Mouse (Mus musculus) layer of hippocampus, adult 9-11 months (tissue): ENCODE measurements at regions not wholly inside any gene's neighbourhood (a gene's known extent, or its start where the extent isn't known, plus 50 kb on each side); places are given as distances from the start of the nearest gene placed in this dataset.

Experiments used
- DNase-seq: peaks from one replicate; pipeline ENCODE4 v3.0.0; 2022

DNA sequence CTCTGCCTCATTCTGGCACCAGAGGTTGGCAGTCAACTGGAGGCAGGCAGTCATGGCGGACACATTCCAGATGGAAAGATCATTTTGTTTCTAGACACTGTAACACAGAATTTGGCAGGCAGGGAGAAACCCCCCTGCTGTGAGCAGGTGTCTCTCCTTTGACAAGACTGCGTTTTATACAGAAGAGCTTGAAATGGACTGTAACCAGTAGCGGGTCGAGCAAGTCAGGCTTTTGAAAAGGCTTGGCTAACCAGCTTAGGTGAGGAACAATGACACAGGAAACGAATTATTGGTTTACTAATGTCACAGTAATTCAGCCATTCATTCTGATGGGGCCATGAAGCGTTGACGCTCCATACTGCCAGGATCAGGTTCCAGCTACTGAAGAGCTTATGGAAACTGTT lies 275.3 kb upstream of the Slc24a5 start:
- DNase-seq: no peak

DNA sequence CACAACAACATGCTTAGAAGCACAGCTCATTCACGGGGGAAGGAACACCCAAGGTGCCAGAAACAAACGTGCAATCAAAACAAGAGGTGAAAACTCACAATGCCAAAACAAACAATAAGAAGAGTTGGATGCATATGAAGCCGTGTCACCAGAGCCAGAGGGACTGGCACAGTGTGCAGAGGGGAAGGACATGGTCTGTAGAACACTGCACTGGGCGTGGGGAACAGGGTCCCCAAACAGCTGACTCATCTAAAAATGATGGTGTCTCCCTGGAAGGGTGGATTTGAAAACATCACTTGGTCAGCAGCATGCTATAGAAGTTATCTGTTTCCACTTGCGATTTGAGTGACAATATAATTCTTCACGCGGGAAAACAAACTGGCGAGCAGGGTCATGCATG lies 256.2 kb upstream of the Slc24a5 start:
- no peak for DNase-seq

DNA sequence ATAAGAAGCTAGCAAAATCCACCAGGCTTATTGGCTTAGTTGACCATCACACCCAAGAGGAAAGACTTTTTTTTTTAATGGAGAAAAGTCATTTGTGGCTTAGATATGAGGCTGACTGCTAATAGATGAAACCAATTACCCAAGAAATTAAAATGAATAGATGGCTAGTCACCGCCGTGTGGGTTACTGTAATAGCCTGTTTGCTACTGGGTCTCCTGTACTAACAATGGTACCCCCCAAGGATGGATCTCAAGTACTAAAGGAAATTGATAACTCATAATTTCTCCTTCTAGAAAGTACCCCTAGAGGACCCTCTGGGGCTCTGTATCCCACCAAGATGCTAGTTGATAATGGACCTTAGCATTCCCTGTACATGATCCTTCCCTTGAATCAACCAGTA lies 251.1 kb upstream of the Slc24a5 start:
- no peak for DNase-seq

DNA sequence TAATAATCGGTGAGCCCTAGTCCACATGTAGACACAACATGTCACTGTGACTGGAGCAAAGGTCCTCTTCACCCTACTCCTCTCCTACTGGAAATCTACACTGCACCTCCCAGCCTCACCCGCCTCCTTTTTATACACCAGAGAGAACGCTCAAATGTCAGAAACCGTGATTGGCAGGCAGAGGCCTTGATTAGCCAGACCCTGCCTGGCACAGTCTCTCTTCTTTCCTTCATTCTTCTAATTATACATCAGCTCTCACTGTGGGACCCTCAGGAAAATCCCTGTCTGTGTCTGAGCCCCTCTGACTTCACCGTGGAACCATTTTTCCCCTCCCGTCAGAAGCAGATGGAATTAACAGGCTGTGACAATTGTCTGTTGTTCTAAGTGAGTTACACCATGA lies 248.1 kb upstream of the Slc24a5 start:
- DNase-seq: no peak

DNA sequence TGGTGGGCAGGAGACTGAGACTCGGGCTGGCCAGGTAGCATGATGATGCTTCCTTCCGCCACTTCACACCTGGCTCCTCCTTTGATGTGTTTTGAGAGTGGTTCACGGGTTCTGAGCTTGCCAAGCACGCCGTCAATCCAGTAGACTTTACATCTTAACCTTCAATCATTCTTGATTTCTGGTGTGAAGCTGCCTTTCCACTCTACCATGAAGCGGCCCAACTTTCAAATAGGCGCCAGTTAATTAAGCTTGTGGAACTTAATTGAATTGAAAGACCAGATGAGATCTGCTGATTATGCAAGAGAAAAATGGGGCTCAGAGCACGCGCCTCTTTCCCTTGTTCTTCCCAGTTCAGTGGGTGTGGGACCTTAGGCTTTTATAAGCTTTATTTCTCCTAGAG lies 247.1 kb upstream of the Slc24a5 start:
- no peak for DNase-seq

DNA sequence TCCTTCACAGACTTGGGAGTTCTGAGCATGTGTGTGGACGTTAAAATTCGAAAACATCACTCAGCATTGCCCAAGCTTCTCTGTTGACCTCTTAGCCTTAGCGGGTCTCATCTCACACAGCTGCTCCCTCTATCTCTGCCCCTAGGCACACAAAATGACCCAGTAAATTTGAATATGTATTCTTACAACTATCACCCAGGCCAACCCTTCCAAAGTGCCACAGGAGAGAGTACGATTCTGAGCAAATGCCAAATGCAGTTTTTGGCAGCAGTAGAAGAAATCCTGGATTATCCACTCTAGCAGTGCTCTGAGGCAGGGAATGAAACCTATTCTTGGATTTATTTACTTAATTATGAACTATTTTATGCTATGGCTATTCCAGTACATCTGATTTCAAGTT lies 246.6 kb upstream of the Slc24a5 start:
- DNase-seq: no peak

DNA sequence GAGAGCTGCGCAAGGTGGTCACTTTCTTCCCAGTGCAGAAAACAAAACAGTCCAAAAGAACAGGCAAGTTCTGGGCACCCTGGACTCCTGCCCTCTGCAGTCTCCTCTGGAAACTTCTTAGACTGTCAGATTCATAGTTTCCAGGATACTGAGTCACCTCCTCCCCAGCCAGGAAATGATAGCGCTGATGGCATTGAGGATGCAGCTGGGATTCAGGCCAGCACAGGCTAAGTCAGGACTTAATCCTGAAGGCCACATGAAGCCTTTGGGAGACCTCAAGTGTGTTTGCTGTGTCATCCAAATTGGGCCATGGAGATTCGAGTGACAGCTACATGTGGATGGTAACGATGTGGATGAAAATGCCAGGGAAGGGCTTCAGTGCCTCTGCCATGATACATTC lies 219.1 kb upstream of the Slc24a5 start:
- no peak for DNase-seq

DNA sequence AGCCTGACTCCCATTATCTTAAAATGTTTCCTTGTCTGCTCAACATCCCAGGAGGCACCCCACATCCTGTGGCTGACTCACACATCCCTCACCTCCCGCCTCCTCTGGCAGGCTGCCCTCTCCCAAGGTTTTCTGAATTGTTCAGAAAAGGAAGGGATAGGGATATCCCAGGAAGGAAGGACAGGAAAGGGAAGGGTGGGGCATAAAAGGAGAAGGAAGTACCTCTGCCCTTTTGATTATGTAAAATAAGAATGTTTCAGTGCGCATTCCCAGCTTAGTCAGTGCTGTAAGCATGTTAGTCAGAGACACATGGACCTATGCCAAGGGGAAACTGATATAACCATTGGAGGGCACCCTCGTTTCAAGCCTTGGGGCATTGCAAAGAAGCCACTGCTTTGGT lies 209.4 kb upstream of the Slc24a5 start:
- no peak for DNase-seq

DNA sequence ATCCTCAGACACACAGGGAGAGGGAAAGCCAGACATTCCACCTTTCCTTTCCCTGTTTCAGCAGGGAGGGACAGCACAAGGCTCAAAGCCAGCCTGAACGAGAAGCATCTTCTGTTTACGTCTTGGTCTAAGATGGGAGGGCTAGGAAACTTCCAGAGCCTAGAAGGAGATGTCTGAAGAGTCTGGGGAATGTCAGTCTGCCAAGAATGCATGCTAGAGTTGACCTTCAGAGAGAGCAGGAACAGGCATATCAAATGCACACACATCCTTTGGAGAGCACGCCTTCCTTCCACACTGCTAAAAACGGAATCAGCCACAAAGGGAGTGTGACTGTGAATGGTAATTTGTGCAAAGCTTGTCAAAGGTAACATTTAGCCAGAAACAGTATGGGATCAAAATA lies 179.7 kb upstream of the Slc24a5 start:
- no peak for DNase-seq

DNA sequence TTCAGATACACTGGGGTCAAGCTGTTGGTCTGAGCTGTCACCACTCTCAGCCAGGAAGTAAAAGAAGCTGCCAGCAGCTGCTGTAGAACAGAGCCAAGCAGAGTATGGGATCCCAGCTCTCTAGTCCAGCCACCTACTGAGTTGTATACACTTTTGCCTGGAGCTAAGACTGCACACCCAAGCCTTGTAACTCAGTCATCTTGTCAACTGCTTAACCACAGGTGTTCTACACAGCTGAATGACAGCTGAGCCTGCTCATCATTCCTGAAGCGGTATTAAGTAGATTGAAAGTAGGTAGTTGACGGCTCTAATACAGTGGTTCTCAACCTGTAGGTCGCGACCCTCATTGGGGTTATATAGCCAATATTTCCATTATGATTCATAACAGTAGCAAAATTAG lies 172.9 kb upstream of the Slc24a5 start:
- DNase-seq: no peak

DNA sequence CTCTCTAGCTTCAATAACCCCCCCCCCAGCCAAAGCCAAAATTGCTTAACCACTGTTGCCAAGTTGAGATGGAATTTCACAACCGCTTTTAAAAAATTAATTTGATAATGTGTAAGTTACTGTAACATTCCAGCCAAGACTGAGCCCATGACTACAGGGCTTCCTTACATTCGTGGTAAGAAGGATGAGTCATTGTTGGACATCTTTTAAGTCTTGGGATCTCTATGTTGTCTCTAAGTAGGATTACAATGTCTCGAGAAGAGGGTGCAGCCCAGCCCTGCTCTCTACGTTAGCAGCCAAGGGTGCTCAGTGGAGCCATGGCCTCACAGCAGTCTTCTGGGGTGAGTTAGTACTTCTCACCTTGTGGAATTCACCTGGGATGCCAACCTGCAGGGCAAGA lies 164.4 kb upstream of the Slc24a5 start:
- no peak for DNase-seq

DNA sequence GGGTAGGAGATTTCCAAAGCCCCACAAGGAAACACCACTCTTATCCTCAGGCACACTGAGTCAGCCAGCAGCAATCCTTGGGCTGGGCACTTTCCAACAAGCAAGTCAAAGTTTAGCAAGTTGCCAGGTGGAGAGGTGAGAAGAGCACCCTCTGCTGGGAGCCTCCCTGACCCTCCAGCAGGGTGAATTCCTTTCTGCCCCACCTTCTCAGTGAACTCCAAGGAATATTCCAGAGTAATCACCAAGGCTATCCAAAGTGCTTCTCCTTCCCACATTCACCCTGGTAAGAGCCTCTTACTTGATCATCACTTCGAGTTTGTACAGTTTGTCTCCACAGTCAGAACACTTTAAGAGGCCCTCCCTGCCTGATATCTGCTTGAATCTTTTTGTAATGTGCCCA lies 162.8 kb upstream of the Slc24a5 start:
- no peak for DNase-seq

DNA sequence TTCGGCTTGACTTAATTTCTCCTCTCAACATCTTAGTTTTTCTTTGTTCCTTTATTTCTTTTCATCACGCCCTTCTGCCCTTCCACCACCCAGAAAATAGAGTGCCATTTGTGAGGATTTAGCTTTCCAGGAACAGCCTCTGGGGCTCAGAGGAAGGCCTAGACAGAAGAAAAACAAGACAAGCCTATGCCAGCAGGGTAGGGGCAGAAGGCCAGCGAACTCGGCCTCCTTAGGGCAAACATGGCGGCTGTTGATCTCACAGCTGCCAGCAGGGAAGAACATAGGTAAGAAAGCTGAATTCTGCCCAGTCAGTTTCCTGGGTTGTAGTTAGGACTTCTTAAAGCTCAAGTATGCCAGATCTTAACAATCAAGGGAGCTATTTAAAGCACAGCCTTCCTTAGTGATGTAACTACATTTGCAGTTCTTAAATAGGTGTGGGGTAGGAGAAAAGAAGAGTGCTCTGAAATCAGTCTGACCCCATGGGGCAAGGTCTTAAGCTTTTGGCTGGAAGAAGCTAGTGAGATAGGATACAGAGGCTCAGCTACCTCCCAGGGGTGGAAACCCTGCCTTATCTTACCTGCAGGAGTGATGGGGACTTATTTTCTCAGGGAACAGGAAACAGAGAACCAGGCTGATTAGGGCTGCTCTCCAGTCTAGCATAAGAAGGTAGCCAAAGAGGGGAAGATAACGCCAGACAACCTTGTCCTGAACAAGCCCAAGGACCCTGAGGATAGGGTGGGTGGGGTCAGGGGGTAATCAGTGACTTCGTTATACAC lies 148.8 kb upstream of the Slc24a5 start:
- no peak for DNase-seq

DNA sequence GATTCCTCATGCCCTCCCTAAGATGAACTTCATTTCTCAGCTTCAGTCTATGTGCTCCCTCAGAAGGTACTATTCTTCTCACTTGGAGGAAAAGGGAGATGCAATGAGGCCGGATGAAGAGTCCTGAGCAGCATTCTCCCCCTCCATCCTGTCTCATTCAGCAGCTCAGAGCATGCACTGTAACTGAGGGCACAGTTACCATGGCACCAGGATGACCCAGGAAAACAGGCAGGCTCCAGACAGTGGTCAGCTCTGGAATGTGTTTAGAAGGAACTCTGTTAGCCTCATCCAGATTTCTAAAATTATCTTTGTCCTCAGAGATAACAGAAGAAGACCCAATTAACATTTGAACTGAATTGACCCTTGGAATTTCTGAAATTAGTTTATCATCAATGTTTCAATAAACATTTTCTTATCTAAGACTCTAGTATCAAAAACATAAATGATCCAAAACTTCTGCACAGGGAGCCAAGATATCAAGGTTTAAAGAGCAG lies 148.1 kb upstream of the Slc24a5 start:
- DNase-seq: no peak

DNA sequence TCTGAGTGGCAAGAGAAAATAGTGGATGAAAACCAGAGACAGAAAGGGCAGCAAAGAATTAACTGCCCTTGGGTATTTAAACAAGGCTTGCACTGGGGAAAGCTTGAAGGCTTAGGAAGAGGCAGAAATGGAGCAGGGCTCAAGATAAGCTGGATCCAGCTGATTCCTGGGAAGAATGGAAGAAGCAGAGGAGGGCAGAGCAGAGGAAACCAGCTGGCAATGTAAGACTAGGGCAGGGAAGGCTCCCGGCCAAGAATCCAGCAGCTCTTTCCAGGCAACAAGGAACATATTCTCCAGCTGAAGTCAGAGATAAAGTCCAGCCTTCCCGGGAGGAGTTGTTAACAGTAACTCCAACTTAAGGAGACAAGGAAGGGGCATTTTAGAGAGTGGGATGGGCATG lies 147.7 kb upstream of the Slc24a5 start:
- DNase-seq: no peak

DNA sequence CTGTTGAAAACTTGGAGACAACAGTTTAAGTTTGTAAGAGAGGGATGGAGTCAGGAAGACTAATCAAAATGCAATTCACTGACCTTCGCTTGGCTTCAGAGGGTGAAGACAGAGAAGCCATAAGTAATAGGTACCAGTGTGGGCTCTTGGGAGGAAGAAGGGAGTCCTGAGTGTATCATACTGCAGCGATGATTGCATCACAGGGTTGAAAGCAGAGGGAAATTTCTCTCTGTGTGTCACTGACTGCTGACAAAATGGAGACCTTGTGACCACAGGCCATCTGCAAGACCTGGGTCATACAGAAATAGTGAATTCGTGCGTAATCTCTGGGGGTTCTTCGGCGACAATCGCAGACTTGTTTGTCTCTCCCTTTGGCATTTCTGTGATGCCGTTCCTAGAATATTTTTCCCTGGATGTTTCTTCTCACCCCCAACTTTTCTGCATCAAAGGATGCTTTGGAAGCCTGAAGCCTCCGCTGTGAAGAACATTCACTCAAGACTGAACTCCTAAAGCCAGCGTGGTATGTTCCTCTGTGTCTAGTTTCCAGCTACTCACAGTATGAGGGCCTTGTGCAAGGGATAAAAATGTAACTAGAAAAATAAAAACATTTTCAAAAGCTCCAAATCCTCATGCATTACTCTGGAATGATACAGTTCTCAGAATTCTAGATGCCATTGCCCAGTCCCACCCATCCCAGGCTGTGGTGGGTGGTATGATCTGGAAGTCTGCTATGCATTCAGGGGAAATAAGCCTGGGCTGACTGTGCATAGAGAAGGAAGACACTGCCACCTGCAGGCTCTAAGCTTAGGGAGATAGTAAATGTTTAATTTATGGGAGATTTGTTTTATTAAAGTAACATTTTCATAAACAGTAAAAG lies 139.8 kb upstream of the Slc24a5 start:
- peak; percentile 61 for DNase-seq

DNA sequence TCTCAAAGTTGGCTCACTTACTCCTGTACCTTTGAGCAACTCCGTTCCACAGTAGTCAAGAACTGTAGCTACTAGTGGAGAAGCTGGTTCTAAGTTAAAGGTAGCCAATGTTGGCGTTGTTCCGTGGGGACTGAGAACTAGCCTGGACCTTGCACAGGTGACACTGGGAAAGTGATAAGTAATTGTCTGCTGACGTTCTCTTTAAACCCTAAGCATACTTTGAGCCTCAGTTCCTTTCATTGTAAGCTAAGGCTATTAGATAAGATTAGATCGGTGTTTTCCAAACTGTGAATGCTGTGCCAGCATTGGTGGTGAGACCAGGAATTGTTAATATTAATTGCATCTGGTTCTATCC lies 139.2 kb upstream of the Slc24a5 start:
- DNase-seq: no peak

DNA sequence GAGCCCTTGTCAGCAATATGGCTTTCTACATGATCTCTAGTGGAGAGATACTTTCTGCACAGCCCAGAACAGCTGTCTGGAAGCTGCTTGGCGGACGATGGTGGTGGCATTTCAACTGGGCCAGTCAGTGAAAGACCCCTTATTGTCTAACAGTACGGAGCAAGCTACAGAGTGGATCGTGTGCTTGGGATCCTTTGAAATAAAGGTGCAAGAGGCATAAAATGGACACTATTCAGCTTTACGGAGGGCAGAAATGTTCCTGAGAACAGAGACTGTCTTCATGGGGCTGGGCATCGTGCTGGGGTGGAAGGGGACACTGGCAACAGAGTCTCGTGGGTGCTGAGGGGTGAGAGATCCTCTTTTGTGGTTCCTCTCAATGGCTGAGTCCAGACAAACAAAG lies 137.2 kb upstream of the Slc24a5 start:
- DNase-seq: peak; percentile 22

DNA sequence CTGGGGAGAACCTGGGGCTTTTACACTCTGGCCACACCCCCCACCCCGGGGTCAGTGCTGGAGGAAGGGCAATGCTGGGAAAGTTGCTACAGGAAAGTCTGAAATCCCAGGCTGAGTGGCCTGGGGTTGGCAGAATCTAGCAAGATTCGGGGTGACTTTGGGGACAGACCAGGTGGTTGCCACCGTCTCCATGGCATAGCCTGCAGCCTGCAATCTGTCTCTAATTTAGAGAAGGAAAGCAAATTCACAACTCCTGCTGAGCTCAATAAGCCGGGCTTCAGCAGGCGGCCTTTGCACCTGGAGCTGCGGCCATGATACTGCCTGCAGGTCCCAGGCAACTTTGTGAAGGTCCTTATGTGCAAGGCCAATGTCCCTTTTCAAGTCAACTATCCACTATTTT lies 135.4 kb upstream of the Slc24a5 start:
- no peak for DNase-seq

DNA sequence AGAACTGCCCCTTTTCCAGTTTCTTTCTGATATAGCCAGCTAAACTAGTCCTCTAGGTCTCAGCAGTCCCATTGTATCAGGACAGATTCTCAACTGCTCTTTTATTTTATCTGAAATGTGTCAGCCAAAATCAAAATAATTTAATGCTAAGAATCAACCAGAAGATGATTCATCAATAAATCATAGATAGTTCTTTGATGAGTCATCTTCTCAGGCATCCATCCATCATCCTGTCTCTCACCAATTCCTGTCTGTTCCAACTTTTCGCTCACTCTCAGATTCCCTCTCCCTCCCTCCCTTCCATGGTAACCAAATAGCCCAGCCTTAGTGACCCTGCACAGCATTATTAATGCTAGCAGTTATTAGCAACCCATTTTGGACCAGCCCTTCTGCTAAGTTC lies 134.0 kb upstream of the Slc24a5 start:
- no peak for DNase-seq

DNA sequence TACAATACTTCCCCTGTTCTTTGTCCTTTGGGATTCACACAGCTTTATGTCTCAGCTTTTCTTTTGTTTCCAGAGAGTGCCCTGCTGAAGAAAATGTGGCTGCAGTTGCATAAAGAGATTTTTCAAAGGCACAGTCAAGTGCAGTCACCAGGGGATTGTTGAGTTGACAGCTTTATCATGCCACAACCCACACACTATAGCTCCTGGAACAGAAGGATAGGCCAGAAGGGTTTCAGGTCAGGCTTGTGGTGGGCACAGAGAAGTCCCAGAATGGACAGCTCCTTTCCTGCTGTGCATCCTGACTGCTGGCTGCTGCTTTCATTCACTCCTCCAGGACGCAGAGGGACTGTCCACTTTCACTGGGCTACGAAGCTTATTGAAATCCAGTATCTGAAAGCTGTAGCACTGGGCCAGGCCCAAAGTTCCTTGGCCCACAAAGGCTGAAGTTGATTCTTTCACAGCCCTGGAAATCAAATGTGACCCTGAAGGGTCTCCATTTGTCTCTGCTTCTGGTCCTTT lies 119.6 kb upstream of the Slc24a5 start:
- DNase-seq: no peak

DNA sequence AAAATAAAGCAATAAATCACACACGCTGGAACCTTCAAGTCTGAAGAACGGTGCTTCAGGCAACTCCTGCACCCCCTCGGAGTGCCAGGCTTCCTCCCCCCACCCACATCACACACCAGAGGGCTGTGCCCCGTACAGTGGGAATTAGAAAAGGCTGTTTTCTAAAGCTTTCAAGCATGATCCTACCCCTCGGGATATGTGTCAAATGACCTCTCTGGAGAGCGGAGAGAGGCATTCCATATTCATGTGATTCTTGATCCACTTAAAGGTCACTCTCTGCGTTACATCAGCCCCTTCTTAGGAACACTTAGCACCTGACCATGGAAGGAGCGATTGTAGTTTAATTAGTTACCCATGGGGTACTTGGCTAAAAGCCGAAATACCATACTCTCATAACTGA lies 119.1 kb upstream of the Slc24a5 start:
- DNase-seq: no peak

DNA sequence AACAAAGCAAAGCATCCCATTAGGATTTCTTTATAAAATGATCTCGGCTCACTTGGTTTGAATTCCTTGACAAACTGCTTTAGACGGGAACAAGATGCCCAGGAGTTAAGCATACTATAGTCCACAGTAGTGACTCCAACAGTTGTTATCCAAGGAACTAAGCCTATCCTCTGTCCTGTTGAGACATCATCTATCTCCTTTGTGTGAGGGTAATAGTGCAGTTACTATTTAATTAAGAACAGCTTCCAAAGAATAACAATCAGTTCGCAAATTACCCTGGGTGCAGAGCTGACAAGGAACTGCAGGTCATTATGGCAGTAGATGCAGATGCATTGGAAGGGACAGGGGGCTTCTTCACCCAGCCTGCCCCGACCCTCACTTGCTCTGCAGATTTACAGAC lies 115.7 kb upstream of the Slc24a5 start:
- no peak for DNase-seq

DNA sequence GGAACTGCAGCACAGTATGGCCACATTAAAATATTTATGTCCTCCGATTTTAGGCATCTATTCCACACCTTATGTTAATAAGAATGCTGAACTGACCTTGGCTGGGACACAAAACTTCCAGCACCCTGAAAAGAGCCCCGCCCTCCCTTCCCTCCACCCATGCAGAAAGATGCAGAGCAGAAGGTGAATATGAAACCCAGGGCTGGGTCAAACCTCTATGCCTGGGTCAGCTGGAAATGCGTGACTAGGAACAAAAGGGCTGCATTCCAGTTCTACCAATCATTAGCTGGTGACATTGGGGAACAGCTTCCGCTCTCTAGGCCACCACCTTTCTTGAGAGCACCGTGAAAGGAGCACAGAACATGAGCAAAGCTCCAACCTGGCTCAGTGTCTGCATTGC lies 114.9 kb upstream of the Slc24a5 start:
- DNase-seq: no peak
